ENCODE assay signal across 17 mouse cellular contexts in genomic region chr13:58001792-58002191, GRCm38 (mm10).
"Had no signal": no experiment of that assay in that cellular context is flagged by ENCODE, and none has a peak within 500 bp of the region (broad histone marks: within the 10 kb centered on the region; RNA-seq: fewer than 3 reads in every experiment).

No protein-coding gene starts in this region.

- H3K27ac ChIP-seq: liver, embryonic 15.5 days; lung, embryonic 15.5 days; macrophage; midbrain, embryonic 13.5 days; midbrain, embryonic 15.5 days; neural tube, embryonic 12.5 days; stomach, embryonic 15.5 days; stomach, postnatal 0 days had no signal

- H3K4me3 ChIP-seq: liver, embryonic 15.5 days; lung, embryonic 15.5 days; megakaryocyte, embryonic 14.5 days; midbrain, embryonic 13.5 days; midbrain, embryonic 15.5 days; neural tube, embryonic 12.5 days; stomach, embryonic 15.5 days had no signal

- H3K4me2 ChIP-seq: liver, embryonic 15.5 days; lung, embryonic 15.5 days; midbrain, embryonic 11.5 days; midbrain, embryonic 13.5 days; midbrain, embryonic 15.5 days; neural tube, embryonic 12.5 days; stomach, embryonic 15.5 days had no signal

- H3K4me1 ChIP-seq: liver, embryonic 15.5 days; megakaryocyte, embryonic 14.5 days; stomach, embryonic 15.5 days had no signal

- H3K9me3 ChIP-seq: liver, embryonic 15.5 days; lung, embryonic 15.5 days; megakaryocyte, embryonic 14.5 days; midbrain, embryonic 13.5 days; midbrain, embryonic 15.5 days; neural tube, embryonic 12.5 days; stomach, embryonic 15.5 days had no signal

- H3K9ac ChIP-seq: liver, embryonic 15.5 days; liver, postnatal 0 days; lung, embryonic 15.5 days; midbrain, embryonic 13.5 days; midbrain, embryonic 15.5 days; neural tube, embryonic 12.5 days; stomach, embryonic 15.5 days had no signal

- H3K36me3 ChIP-seq: liver, embryonic 15.5 days; lung, embryonic 15.5 days; midbrain, embryonic 15.5 days; neural tube, embryonic 12.5 days; stomach, embryonic 15.5 days had no signal

- DNase-seq: liver, postnatal 0 days; lung, adult 2 months; lung, postnatal 10 days; right cerebral cortex, postnatal 14 days; thymus, adult 2 months; thymus, postnatal 25 days; thymus, postnatal 4 days had no signal

- ATAC-seq: liver, postnatal 0 days; midbrain, embryonic 13.5 days; midbrain, embryonic 15.5 days had no signal

- H3K27me3 ChIP-seq: liver, embryonic 15.5 days; lung, embryonic 15.5 days; midbrain, embryonic 13.5 days; midbrain, embryonic 15.5 days; neural tube, embryonic 12.5 days; stomach, embryonic 15.5 days had no signal
